Mouse (Mus musculus) midbrain, embryonic 14.5 days (tissue): ENCODE results near the gene Tex29. TPM values are rescaled to one million over a fixed set of nuclear protein-coding genes. Genes with fewer than 3 reads are reported as not detected.

ENCODE experiments used
- ATAC-seq: fragments of 200-750 bp; cut with Nextera tagmentation; 2 replicates; pipeline ENCODE4 v1.8.0; 2017; ENCODE audit warnings: moderate number of reproducible peaks, moderate library complexity; ENCODE audit not compliant: low FRiP score, low TSS enrichment
- DNase-seq: peaks from one replicate; pipeline ENCODE4 v3.0.0-alpha.2; 2015
- H3K27ac ChIP-seq: fragments of 300-500 bp; sonication (generic); replicated peaks from 2 replicates; pipeline ENCODE4 v1.5.1; 2014; ENCODE audit warnings: mild to moderate bottlenecking, low read depth, low read length, moderate library complexity
- H3K27me3 ChIP-seq: fragments of 300-500 bp; sonication (generic); 2 replicates; pipeline ENCODE4 v1.6.1; 2014; ENCODE audit warnings: low read length, control low read depth, mixed read lengths; ENCODE audit not compliant: control insufficient read depth, insufficient read depth
- H3K36me3 ChIP-seq: fragments of 300-500 bp; sonication (generic); 2 replicates; pipeline ENCODE4 v1.6.1; 2014; ENCODE audit warnings: low read length, control low read depth; ENCODE audit not compliant: control insufficient read depth, insufficient read depth
- H3K4me1 ChIP-seq: fragments of 300-500 bp; sonication (generic); 2 replicates; pipeline ENCODE4 v1.6.1; 2014; ENCODE audit warnings: mild to moderate bottlenecking, antibody characterized with exemption, low read length, control low read depth; ENCODE audit not compliant: control insufficient read depth, insufficient read depth
- H3K4me2 ChIP-seq: fragments of 300-500 bp; sonication (generic); 2 replicates; pipeline ENCODE4 v1.6.1; 2014; ENCODE audit warnings: mild to moderate bottlenecking, low read length, moderate library complexity
- H3K4me3 ChIP-seq: fragments of 300-500 bp; sonication (generic); replicated peaks from 2 replicates; pipeline ENCODE4 v1.5.1; 2014; ENCODE audit warnings: low read depth, low read length
- H3K9ac ChIP-seq: fragments of 300-500 bp; sonication (generic); replicated peaks from 2 replicates; pipeline ENCODE4 v1.6.1; 2014; ENCODE audit warnings: mild to moderate bottlenecking, low read length, moderate library complexity
- H3K9me3 ChIP-seq: fragments of 300-500 bp; sonication (generic); 2 replicates; pipeline ENCODE4 v1.6.1; 2016; ENCODE audit warnings: low read length, control low read depth, mixed read lengths; ENCODE audit not compliant: control insufficient read depth
- WGBS: fragments of 180-500 bp; shearing (Covaris S2); extraction: QIAGEN DNeasy Blood & Tissue Kit; methylation state at CpG from one replicate; pipeline ENCODE4 v1.1.7; 2014; 5-methylcytosine and 5-hydroxymethylcytosine counted together
- polyA plus RNA-seq: library from polyadenylated mRNA; unstranded; fragments of >200 nt; fragmentation: Nextera tagmentation; extraction: Ambion mirVana; gene quantifications from 2 replicates; pipeline ENCODE4 v1.2.1, GENCODE M21; 2014

Tex29 gene
- polyA plus RNA-seq, 1 experiment from 2014 or later: not detected

- no peaks in the 10 kb centered on the region for H3K9me3 ChIP-seq
These were observed 46.5 kb downstream of the Tex29 start for GRCm38 (mm10) chr8:11886824-11887223.

GRCm38 (mm10) chr8:11889156-11890018, 49.1 kb downstream of the Tex29 start:
- H3K27me3 ChIP-seq: no peaks in the 10 kb centered on the region
- WGBS: 21% methylated on average over 7 of the region's 7 CpGs
- DNase-seq (peak; percentile 24), ATAC-seq (no peak)
- peaks cover 19% of the 10 kb centered on the region for H3K4me1 ChIP-seq
- peak overlapping the region; percentile 49; the same call in 1 of the 2 replicates for H3K27ac ChIP-seq
- no peak overlapping the region for H3K4me3 ChIP-seq
- H3K36me3 ChIP-seq: no peaks in the 10 kb centered on the region
- H3K9ac ChIP-seq: no peak overlapping the region
- H3K9me3 ChIP-seq: no peaks in the 10 kb centered on the region
- H3K4me2 ChIP-seq: no peak overlapping the region

More at GRCm38 (mm10) chr8:11886824-11887223, 46.5 kb downstream of the Tex29 start:
- ATAC-seq: no peak; the same call in 1 of the 2 replicates
- Histone ChIP-seq H3K4me3 (no peak overlapping the region), H3K4me2 (no peak overlapping the region), H3K9ac (peak overlapping the region; percentile 42), H3K36me3 (no peaks in the 10 kb centered on the region), H3K4me1 (peaks cover 19% of the 10 kb centered on the region), H3K27ac (peak overlapping the region; percentile 85), H3K27me3 (no peaks in the 10 kb centered on the region)
- 82% methylated on average over 2 of the region's 2 CpGs for WGBS
- DNase-seq: no peak

DNA sequence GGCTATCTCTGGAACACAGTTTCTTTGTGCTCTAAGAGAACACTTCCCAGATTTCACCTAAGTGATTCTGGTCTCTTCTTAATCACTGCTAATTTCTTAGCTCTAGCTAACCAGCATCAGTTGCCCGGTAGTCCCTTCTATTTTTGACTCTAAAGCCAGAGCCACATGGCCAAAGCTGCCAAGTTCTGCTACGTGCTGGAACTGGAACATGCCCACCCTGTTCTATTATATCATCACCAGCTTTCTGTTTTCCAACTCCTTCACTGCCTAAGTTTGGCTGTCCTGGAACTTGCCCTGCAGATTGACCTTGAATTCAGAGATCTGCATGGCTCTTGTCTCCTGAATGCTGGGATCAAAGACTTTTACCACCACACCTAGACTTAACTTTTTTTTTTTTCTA, 52.5 kb downstream of the Tex29 start:
- Histone ChIP-seq H3K27ac (no peak overlapping the region), H3K4me1 (peaks cover 13% of the 10 kb centered on the region; the same call in 1 of the 2 replicates), H3K9ac (no peak overlapping the region), H3K4me3 (no peak overlapping the region), H3K4me2 (no peak overlapping the region), H3K9me3 (no peaks in the 10 kb centered on the region), H3K36me3 (no peaks in the 10 kb centered on the region), H3K27me3 (no peaks in the 10 kb centered on the region)
- DNase-seq: no peak
- ATAC-seq: no peak
- WGBS: 97% methylated on average over 2 of the region's 2 CpGs

DNA sequence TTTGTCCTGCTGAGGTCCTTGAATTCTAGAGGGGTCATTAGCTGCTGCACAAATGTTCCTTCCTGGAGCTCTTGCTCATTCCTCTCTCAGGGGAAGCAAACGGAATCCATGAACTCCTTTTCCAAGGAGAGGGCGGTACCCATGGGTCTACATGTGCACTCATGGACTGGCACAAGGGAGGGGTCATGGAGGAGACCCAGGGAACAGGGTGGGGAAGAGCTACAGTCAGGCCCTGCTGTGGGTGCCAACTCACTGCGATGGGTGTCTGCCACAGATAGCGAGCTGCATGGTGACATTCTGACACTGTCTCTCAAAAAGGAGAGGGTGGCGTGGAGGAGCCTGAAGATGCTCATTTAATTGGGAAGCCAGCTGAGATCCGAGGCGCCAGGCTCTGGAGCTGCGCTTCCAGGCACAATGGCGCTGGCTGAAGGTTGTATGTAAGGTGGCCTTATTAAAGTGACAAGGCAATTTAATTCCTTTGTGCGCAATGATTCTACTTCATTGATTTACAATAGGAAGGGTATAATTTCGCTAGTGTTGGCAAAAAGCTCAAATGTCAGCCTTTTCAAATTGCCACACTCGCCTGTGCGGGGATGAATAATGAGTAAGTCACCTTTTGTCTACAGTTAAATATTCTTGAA, 55.9 kb downstream of the Tex29 start:
- Histone ChIP-seq H3K27ac (no peak overlapping the region; the same call in 1 of the 2 replicates), H3K4me1 (0 out of 2 replicates have a peak, but pooled peaks cover 5% of the 10 kb centered on the region), H3K4me2 (no peak overlapping the region), H3K4me3 (no peak overlapping the region), H3K9me3 (no peaks in the 10 kb centered on the region), H3K36me3 (no peaks in the 10 kb centered on the region), H3K9ac (no peak overlapping the region), H3K27me3 (no peaks in the 10 kb centered on the region; the same call in 1 of the 2 replicates)
- 64% methylated on average over 13 of the region's 13 CpGs for WGBS
- DNase-seq: peak; percentile 34
- no peak for ATAC-seq

- H3K36me3 ChIP-seq: no peaks in the 10 kb centered on the region
- H3K9ac ChIP-seq: no peak overlapping the region
- H3K4me1 ChIP-seq: 0 out of 2 replicates have a peak, but pooled peaks cover 5% of the 10 kb centered on the region
- H3K27me3 ChIP-seq: no peaks in the 10 kb centered on the region; the same call in 1 of the 2 replicates
- DNase-seq: no peak
- no peak for ATAC-seq
- H3K27ac ChIP-seq: 0 out of 2 replicates have a peak overlapping the region, but pooled peaks have one; percentile 17
- 74% methylated on average over 10 of the region's 10 CpGs for WGBS
- H3K4me2 ChIP-seq: no peak overlapping the region
- H3K4me3 ChIP-seq: no peak overlapping the region
- H3K9me3 ChIP-seq: no peaks in the 10 kb centered on the region
These were observed 56.4 kb downstream of the Tex29 start for GRCm38 (mm10) chr8:11896677-11897076.

DNA sequence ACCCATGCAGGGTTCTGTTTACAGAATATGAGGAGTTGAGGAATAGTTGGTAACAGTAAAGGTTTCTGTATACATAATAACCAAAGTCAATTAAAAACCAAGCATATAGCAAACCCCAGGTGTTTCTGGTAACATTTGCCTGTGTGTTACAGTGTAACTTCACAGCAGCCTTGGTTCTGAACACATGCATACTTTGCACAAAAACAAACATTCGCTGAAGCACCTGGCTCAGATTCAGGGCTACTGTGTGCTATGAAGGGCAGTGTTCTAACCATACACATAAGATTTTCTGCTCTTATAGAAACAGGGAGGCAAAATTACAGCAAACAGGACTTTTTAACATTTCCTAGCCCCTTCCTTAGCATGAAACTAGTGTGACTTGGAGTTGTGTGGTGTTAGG, 58.5 kb downstream of the Tex29 start:
- no peaks in the 10 kb centered on the region for H3K9me3 ChIP-seq
- ATAC-seq (no peak), DNase-seq (no peak)
- 0 out of 2 replicates have a peak, but pooled peaks cover 5% of the 10 kb centered on the region for H3K4me1 ChIP-seq
- H3K36me3 ChIP-seq: no peaks in the 10 kb centered on the region
- H3K4me2 ChIP-seq: no peak overlapping the region
- no peaks in the 10 kb centered on the region; the same call in 1 of the 2 replicates for H3K27me3 ChIP-seq
- no peak overlapping the region for H3K27ac ChIP-seq
- no peak overlapping the region for H3K9ac ChIP-seq
- WGBS: 94% methylated on average over 1 of the region's 1 CpGs
- no peak overlapping the region for H3K4me3 ChIP-seq

Other genes starting within 250 kb of the Tex29 start
- gene Ankrd10, start 204.7 kb upstream of the Tex29 start, polyA plus RNA-seq: 94.4 and 99.8 TPM in 2 replicates
- not detected in 2 replicates for gene 1700016D06Rik, start 139.4 kb upstream of the Tex29 start, polyA plus RNA-seq
- gene Arhgef7, start 112.8 kb upstream of the Tex29 start, polyA plus RNA-seq: 78.3 and 84.0 TPM in 2 replicates